Mouse (Mus musculus): ENCODE data around the gene Herc3.

DNA sequence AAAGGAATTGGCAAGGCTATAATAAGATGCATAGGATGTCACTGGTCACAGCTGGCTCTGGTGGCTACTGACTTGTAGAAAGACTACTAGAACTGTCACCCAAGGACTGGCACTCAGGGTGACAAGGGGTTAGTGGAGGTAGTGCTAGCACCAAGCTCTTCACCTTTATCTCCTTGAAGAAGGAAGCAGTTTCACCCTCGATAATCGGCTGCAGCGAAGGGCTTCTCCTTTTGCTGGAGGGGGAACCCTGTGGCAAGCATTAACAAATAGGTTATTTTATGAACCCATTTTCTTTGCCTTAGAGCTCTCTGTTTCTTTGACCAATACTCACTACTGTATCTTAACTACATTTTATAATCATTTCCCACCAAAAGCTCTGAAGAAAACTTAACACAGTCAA is 112.7 kb downstream of the Herc3 start:
- TF ChIP-seq CTCF (IDR thresholded peaks at IDR 0.05): no peak
- TF ChIP-seq POLR2A (IDR thresholded peaks at IDR 0.05; ENCODE audit: insufficient read depth, low read depth, low read length): no peak
